Mouse (Mus musculus): ENCODE data around the gene Zfp804a. TPM values are rescaled to one million over a fixed set of nuclear protein-coding genes. Genes with fewer than 3 reads are reported as not detected.
A peak's percentile ranks its signal among the peaks of the same experiment; 100 is the strongest.

The Zfp804a gene
- 9.5 and 10.4 TPM in 2 replicates for total RNA-seq (2014; rRNA removed)
- 14.4 and 14.9 TPM in 2 replicates for polyA plus RNA-seq (2015; fragmentation: Nextera tagmentation; extraction: Ambion mirVana)

GRCm38 (mm10) chr2:82053185-82053891, at the start of gene Zfp804a:
Gene Zfp804a, plus strand, starts transcription at chr2:82053222.
- peaks cover 3% of the 10 kb centered on the region; the same call in 1 of the 2 replicates for H3K4me1 ChIP-seq (ENCODE audit: insufficient read depth, low read length)
- peak within 1 kb of the TSS; percentile 72 for H3K4me2 ChIP-seq (ENCODE audit: low read depth, low read length)
- TF ChIP-seq CTCF (IDR thresholded peaks at IDR 0.05; ENCODE audit: low read depth) = no peak
- WGBS = under 1% methylated on average over 69 of the region's 82 CpGs
- ATAC-seq = peak; percentile 96
- DNase-seq (ENCODE audit: low spot score) = peak; percentile 88
- no peaks in the 10 kb centered on the region for H3K27me3 ChIP-seq (ENCODE audit: insufficient read depth, low read length)
- no peaks in the 10 kb centered on the region for H3K9me3 ChIP-seq (ENCODE audit: low read length)
- H3K4me3 ChIP-seq (ENCODE audit: low read length) = peak within 1 kb of the TSS; percentile 74
- H3K9ac ChIP-seq (replicated peaks; ENCODE audit: low read length) = peak within 1 kb of the TSS; percentile 85
- no peaks in the 10 kb centered on the region for H3K36me3 ChIP-seq (ENCODE audit: insufficient read depth, low read length)
- peak within 1 kb of the TSS; percentile 87 for H3K27ac ChIP-seq

GRCm38 (mm10) chr2:82051635-82052034, 1.4 kb upstream of the Zfp804a start:
- peaks cover 3% of the 10 kb centered on the region; the same call in 1 of the 2 replicates for H3K4me1 ChIP-seq (ENCODE audit: insufficient read depth, low read length)
- H3K9me3 ChIP-seq (ENCODE audit: low read length) = no peaks in the 10 kb centered on the region
- peak; percentile 27 for TF ChIP-seq CTCF (IDR thresholded peaks at IDR 0.05; ENCODE audit: low read depth)
- no peaks in the 10 kb centered on the region for H3K27me3 ChIP-seq (ENCODE audit: insufficient read depth, low read length)
- no peak overlapping the region for H3K9ac ChIP-seq (replicated peaks; ENCODE audit: low read length)
- peak overlapping the region; percentile 74 for H3K4me3 ChIP-seq (ENCODE audit: low read length)
- H3K36me3 ChIP-seq (ENCODE audit: insufficient read depth, low read length) = no peaks in the 10 kb centered on the region
- DNase-seq (ENCODE audit: low spot score) (peak; percentile 13), ATAC-seq (no peak)
- 62% methylated on average over 4 of the region's 4 CpGs for WGBS
- H3K27ac ChIP-seq = no peak overlapping the region
- H3K4me2 ChIP-seq (ENCODE audit: low read depth, low read length) = peak overlapping the region; percentile 72

GRCm38 (mm10) chr2:82052338-82053184, 461 bp upstream of the Zfp804a start:
- Histone ChIP-seq H3K36me3 (ENCODE audit: insufficient read depth, low read length) (no peaks in the 10 kb centered on the region), H3K4me3 (ENCODE audit: low read length) (peak overlapping the region; percentile 74), H3K27me3 (ENCODE audit: insufficient read depth, low read length) (no peaks in the 10 kb centered on the region), H3K27ac (peak overlapping the region; percentile 87), H3K4me1 (ENCODE audit: insufficient read depth, low read length) (peaks cover 3% of the 10 kb centered on the region; the same call in 1 of the 2 replicates), H3K4me2 (ENCODE audit: low read depth, low read length) (peak overlapping the region; percentile 72), H3K9ac (replicated peaks; ENCODE audit: low read length) (peak overlapping the region; percentile 85), H3K9me3 (ENCODE audit: low read length) (no peaks in the 10 kb centered on the region)
- peak; percentile 79; the same call in 1 of the 2 replicates for ATAC-seq
- no peak for TF ChIP-seq CTCF (IDR thresholded peaks at IDR 0.05; ENCODE audit: low read depth)
- DNase-seq (ENCODE audit: low spot score) = peak; percentile 81
- 2% methylated on average over 34 of the region's 34 CpGs for WGBS

- H3K36me3 ChIP-seq (ENCODE audit: insufficient read depth, low read length) = no peaks in the 10 kb centered on the region
- WGBS = 47% methylated on average over 4 of the region's 4 CpGs
- H3K9me3 ChIP-seq (ENCODE audit: low read length) = no peaks in the 10 kb centered on the region
- no peak for TF ChIP-seq CTCF (IDR thresholded peaks at IDR 0.05; ENCODE audit: low read depth)
- peak; percentile 6 for DNase-seq (ENCODE audit: low spot score)
- H3K9ac ChIP-seq (replicated peaks; ENCODE audit: low read length) = peak overlapping the region; percentile 85; the same call in 1 of the 2 replicates
- H3K4me1 ChIP-seq (ENCODE audit: insufficient read depth, low read length) = peaks cover 3% of the 10 kb centered on the region; the same call in 1 of the 2 replicates
- H3K4me3 ChIP-seq (ENCODE audit: low read length) = peak overlapping the region; percentile 74
- ATAC-seq = no peak
- no peaks in the 10 kb centered on the region for H3K27me3 ChIP-seq (ENCODE audit: insufficient read depth, low read length)
- H3K27ac ChIP-seq = no peak overlapping the region
- H3K4me2 ChIP-seq (ENCODE audit: low read depth, low read length) = peak overlapping the region; percentile 72
These were observed 1.4 kb downstream of the Zfp804a start for GRCm38 (mm10) chr2:82054446-82054845.

GRCm38 (mm10) chr2:82064671-82065070, 11.6 kb downstream of the Zfp804a start:
- Histone ChIP-seq H3K9ac (replicated peaks; ENCODE audit: low read length) (no peak overlapping the region), H3K4me2 (ENCODE audit: low read depth, low read length) (no peak overlapping the region), H3K27ac (no peak overlapping the region), H3K27me3 (ENCODE audit: insufficient read depth, low read length) (no peaks in the 10 kb centered on the region), H3K9me3 (ENCODE audit: low read length) (no peaks in the 10 kb centered on the region), H3K36me3 (ENCODE audit: insufficient read depth, low read length) (no peaks in the 10 kb centered on the region), H3K4me3 (ENCODE audit: low read length) (no peak overlapping the region), H3K4me1 (ENCODE audit: insufficient read depth, low read length) (no peaks in the 10 kb centered on the region)
- WGBS = 28% methylated on average over 5 of the region's 5 CpGs
- no peak for ATAC-seq
- TF ChIP-seq CTCF (IDR thresholded peaks at IDR 0.05; ENCODE audit: low read depth) = peak; percentile 51
- DNase-seq (ENCODE audit: low spot score) = peak; percentile 67

- Histone ChIP-seq H3K9me3 (ENCODE audit: low read length) (no peaks in the 10 kb centered on the region), H3K27me3 (ENCODE audit: insufficient read depth, low read length) (no peaks in the 10 kb centered on the region), H3K9ac (replicated peaks; ENCODE audit: low read length) (no peak overlapping the region), H3K4me2 (ENCODE audit: low read depth, low read length) (no peak overlapping the region), H3K4me3 (ENCODE audit: low read length) (no peak overlapping the region), H3K4me1 (ENCODE audit: insufficient read depth, low read length) (no peaks in the 10 kb centered on the region), H3K27ac (no peak overlapping the region), H3K36me3 (ENCODE audit: insufficient read depth, low read length) (no peaks in the 10 kb centered on the region)
- no peak for ATAC-seq
- no peak for TF ChIP-seq CTCF (IDR thresholded peaks at IDR 0.05; ENCODE audit: low read depth)
- WGBS = 100% methylated on average over 1 of the region's 1 CpGs
- DNase-seq (ENCODE audit: low spot score) = no peak
These were observed 14.9 kb downstream of the Zfp804a start for GRCm38 (mm10) chr2:82067912-82068311.

All from hindbrain, postnatal 0 days (tissue).